Mouse (Mus musculus): ENCODE results near the gene Toporsl. TPM values are rescaled to one million over a fixed set of nuclear protein-coding genes. Genes with fewer than 3 reads are reported as not detected.

The Toporsl gene
- polyA plus RNA-seq, 1 experiment from 2014 or later, result not detected

DNA sequence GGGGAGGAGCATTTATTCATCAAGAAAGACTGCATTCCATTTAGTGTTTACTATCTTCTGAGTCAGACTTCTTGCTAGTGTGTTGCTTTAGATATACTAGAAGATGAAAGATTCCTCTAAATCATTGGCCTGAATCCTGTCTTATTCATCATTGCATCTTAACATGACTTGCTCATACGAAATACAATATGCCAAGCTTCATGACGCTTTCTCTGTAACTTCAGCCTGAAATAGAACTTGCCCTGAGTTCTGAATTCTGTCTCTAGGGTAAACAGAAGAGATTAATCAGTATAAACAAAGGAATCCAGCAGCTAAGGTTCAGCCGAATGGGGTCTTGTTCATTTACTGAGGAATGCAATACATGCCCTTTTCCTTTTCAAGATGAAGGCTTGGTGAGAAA, 10.8 kb downstream of the Toporsl start:
- Histone ChIP-seq H3K4me1 (ENCODE audit: control insufficient read depth, insufficient read depth, low read length) (no peaks in the 10 kb centered on the region), H3K27ac (replicated peaks; ENCODE audit: low read depth, low read length) (no peak overlapping the region), H3K4me3 (ENCODE audit: low read depth, low read length) (no peak overlapping the region), H3K36me3 (replicated peaks; ENCODE audit: control insufficient read depth, insufficient read depth, low read depth, low read length) (no peaks in the 10 kb centered on the region), H3K4me2 (ENCODE audit: low read depth, low read length) (no peak overlapping the region), H3K27me3 (ENCODE audit: control insufficient read depth, insufficient read depth, low read length) (no peaks in the 10 kb centered on the region), H3K9me3 (replicated peaks; ENCODE audit: control insufficient read depth, low read length) (no peaks in the 10 kb centered on the region), H3K9ac (replicated peaks; ENCODE audit: low read length) (no peak overlapping the region)
- no peak for ATAC-seq (replicated peaks; ENCODE audit: insufficient number of reproducible peaks, low FRiP score, low TSS enrichment, low read depth)
- no peak for DNase-seq (ENCODE audit: low spot score)
- WGBS, result 48% methylated on average over 3 of the region's 3 CpGs

DNA sequence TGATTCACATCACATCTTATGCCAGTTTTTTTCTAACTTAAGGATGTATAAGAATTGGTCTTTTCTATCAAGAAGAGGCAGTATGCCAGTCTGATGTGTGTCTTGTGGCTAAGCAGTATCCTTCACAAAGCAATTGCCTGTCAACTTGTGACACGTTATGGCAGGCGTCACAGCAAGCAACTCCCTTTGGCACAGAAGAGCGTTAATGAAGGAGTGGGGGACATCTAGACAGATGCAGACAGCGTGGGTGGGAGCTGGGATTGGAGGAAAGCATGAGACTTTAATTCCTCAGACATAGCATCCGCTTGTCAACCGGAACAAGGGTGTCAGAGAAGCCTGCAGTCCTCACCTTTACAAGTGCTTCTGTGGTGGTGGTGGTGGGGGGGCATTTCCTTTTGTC, 38.9 kb downstream of the Toporsl start:
- no peak overlapping the region for H3K4me3 ChIP-seq (ENCODE audit: low read depth, low read length)
- ATAC-seq (replicated peaks; ENCODE audit: insufficient number of reproducible peaks, low FRiP score, low TSS enrichment, low read depth) (no peak), DNase-seq (ENCODE audit: low spot score) (no peak)
- H3K27me3 ChIP-seq (ENCODE audit: control insufficient read depth, insufficient read depth, low read length), result no peaks in the 10 kb centered on the region
- no peak overlapping the region for H3K4me2 ChIP-seq (ENCODE audit: low read depth, low read length)
- H3K27ac ChIP-seq (replicated peaks; ENCODE audit: low read depth, low read length), result no peak overlapping the region
- no peaks in the 10 kb centered on the region for H3K9me3 ChIP-seq (replicated peaks; ENCODE audit: control insufficient read depth, low read length)
- H3K4me1 ChIP-seq (ENCODE audit: control insufficient read depth, insufficient read depth, low read length), result no peaks in the 10 kb centered on the region
- 82% methylated on average over 6 of the region's 6 CpGs for WGBS
- no peaks in the 10 kb centered on the region for H3K36me3 ChIP-seq (replicated peaks; ENCODE audit: control insufficient read depth, insufficient read depth, low read depth, low read length)
- no peak overlapping the region for H3K9ac ChIP-seq (replicated peaks; ENCODE audit: low read length)

DNA sequence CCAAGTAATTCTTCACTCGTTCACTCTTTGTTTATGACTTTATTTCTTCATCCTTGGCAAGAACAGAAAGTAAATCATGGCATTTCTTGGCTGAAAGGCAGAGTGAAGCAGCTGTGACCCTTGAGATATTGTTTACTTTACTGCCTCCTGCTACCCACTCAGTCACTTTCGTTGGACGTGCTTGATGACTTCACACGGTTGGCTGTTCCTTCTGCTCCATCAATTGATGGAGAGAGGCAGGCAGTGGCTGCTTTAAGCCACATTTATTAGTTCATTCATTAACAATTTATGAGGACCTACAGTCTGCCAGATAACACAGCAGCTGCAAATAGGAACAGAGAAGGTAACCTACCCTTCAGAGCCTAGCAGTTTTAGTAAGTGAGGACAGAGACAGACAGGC, 51.7 kb downstream of the Toporsl start:
- 80% methylated on average over 4 of the region's 4 CpGs for WGBS
- H3K27ac ChIP-seq (replicated peaks; ENCODE audit: low read depth, low read length), result no peak overlapping the region
- DNase-seq (ENCODE audit: low spot score) (no peak), ATAC-seq (replicated peaks; ENCODE audit: insufficient number of reproducible peaks, low FRiP score, low TSS enrichment, low read depth) (no peak)
- no peaks in the 10 kb centered on the region for H3K9me3 ChIP-seq (replicated peaks; ENCODE audit: control insufficient read depth, low read length)
- H3K4me2 ChIP-seq (ENCODE audit: low read depth, low read length), result no peak overlapping the region
- no peaks in the 10 kb centered on the region for H3K4me1 ChIP-seq (ENCODE audit: control insufficient read depth, insufficient read depth, low read length)
- H3K36me3 ChIP-seq (replicated peaks; ENCODE audit: control insufficient read depth, insufficient read depth, low read depth, low read length), result no peaks in the 10 kb centered on the region
- no peak overlapping the region for H3K9ac ChIP-seq (replicated peaks; ENCODE audit: low read length)
- no peaks in the 10 kb centered on the region for H3K27me3 ChIP-seq (ENCODE audit: control insufficient read depth, insufficient read depth, low read length)
- H3K4me3 ChIP-seq (ENCODE audit: low read depth, low read length), result no peak overlapping the region

DNA sequence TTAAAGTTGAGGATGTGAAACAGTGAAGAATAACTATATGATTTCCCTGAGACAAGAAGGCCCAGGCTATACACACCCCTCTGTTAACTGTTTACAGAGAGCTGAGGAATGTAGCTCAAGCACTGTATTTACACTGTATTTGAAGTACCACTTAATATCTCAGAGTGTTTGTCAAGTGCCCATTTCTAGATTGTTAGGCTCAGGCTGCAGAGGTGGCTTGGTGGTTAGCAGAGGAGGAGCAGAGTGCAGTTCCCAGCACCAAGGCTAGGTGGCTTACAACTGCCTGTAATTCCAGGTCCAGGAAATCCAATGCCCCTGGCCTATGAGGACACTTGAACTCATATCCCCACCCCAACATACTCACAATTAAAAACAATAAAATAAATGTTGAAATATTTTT, 63.6 kb downstream of the Toporsl start:
- H3K4me3 ChIP-seq (ENCODE audit: low read depth, low read length), result no peak overlapping the region

DNA sequence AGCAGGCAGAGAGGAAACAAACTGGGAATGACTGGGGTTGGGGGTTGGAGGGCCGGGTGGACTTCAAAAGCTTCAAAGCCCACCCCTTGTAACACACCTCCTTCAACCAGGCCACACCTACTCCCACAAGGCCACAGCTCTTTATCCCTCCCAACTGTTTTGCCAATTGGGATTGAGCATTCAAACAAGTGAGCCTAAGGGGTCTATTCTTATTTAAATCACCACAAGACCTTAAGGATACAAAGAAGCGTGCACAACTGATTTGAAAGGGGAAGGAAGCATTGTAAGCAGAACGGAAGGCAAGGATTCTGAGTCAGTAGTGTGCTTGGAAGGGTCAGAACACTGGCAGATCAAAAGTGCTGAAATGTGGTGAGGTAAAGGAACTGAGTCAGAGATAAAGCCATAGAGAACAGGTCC, 64.6 kb downstream of the Toporsl start:
- no peak overlapping the region for H3K4me2 ChIP-seq (ENCODE audit: low read depth, low read length)

More for the DNA sequence above, 63.6 kb downstream of the Toporsl start:
- Histone ChIP-seq H3K27me3 (ENCODE audit: control insufficient read depth, insufficient read depth, low read length) (no peaks in the 10 kb centered on the region), H3K36me3 (replicated peaks; ENCODE audit: control insufficient read depth, insufficient read depth, low read depth, low read length) (no peaks in the 10 kb centered on the region), H3K4me2 (ENCODE audit: low read depth, low read length) (no peak overlapping the region), H3K9me3 (replicated peaks; ENCODE audit: control insufficient read depth, low read length) (no peaks in the 10 kb centered on the region), H3K9ac (replicated peaks; ENCODE audit: low read length) (no peak overlapping the region), H3K4me1 (ENCODE audit: control insufficient read depth, insufficient read depth, low read length) (no peaks in the 10 kb centered on the region), H3K27ac (replicated peaks; ENCODE audit: low read depth, low read length) (no peak overlapping the region)
- DNase-seq (ENCODE audit: low spot score) (no peak), ATAC-seq (replicated peaks; ENCODE audit: insufficient number of reproducible peaks, low FRiP score, low TSS enrichment, low read depth) (no peak)

DNA sequence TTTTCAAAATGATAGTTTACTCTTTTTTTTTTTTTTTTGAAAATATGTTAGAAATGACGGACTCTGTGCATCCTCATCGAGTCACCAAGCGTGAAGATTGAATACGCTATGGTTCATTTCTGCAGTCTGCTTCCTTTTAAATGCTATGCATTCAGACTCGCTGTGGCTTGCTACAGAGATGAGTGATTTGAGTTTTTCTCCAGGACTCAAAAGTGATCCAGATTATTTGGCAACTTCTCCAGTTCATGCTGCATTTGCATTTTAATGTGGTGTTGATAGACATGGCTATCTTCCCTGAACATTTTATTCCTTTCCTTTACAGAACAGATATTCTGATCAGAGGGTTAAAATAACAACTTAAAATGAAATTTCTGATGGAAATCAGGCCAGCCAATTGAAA, 65.2 kb downstream of the Toporsl start:
- DNase-seq (ENCODE audit: low spot score), result no peak
- Histone ChIP-seq H3K4me3 (ENCODE audit: low read depth, low read length) (no peak overlapping the region), H3K4me2 (ENCODE audit: low read depth, low read length) (no peak overlapping the region), H3K4me1 (ENCODE audit: control insufficient read depth, insufficient read depth, low read length) (no peaks in the 10 kb centered on the region), H3K36me3 (replicated peaks; ENCODE audit: control insufficient read depth, insufficient read depth, low read depth, low read length) (no peaks in the 10 kb centered on the region), H3K9ac (replicated peaks; ENCODE audit: low read length) (no peak overlapping the region), H3K9me3 (replicated peaks; ENCODE audit: control insufficient read depth, low read length) (no peaks in the 10 kb centered on the region), H3K27me3 (ENCODE audit: control insufficient read depth, insufficient read depth, low read length) (no peaks in the 10 kb centered on the region), H3K27ac (replicated peaks; ENCODE audit: low read depth, low read length) (no peak overlapping the region)
- ATAC-seq (replicated peaks; ENCODE audit: insufficient number of reproducible peaks, low FRiP score, low TSS enrichment, low read depth), result no peak
- WGBS, result 81% methylated on average over 5 of the region's 5 CpGs

More for the DNA sequence above, 64.6 kb downstream of the Toporsl start:
- Histone ChIP-seq H3K9ac (replicated peaks; ENCODE audit: low read length) (no peak overlapping the region), H3K27me3 (ENCODE audit: control insufficient read depth, insufficient read depth, low read length) (no peaks in the 10 kb centered on the region), H3K27ac (replicated peaks; ENCODE audit: low read depth, low read length) (no peak overlapping the region), H3K9me3 (replicated peaks; ENCODE audit: control insufficient read depth, low read length) (no peaks in the 10 kb centered on the region), H3K4me3 (ENCODE audit: low read depth, low read length) (no peak overlapping the region), H3K36me3 (replicated peaks; ENCODE audit: control insufficient read depth, insufficient read depth, low read depth, low read length) (no peaks in the 10 kb centered on the region), H3K4me1 (ENCODE audit: control insufficient read depth, insufficient read depth, low read length) (no peaks in the 10 kb centered on the region)
- DNase-seq (ENCODE audit: low spot score) (no peak), ATAC-seq (replicated peaks; ENCODE audit: insufficient number of reproducible peaks, low FRiP score, low TSS enrichment, low read depth) (peak; percentile 79)
- 27% methylated on average over 3 of the region's 3 CpGs for WGBS

Other genes with a start within 250 kb of the Toporsl start
- gene Smc2, start 157.0 kb upstream of the Toporsl start, polyA plus RNA-seq (2014; fragmentation: Nextera tagmentation; extraction: Ambion mirVana), result 229 and 260 TPM in 2 replicates
- not detected in 2 replicates for gene Vma21-ps, start 99.0 kb upstream of the Toporsl start, polyA plus RNA-seq (2014; fragmentation: Nextera tagmentation; extraction: Ambion mirVana)
- gene Olfr275, start 218.3 kb downstream of the Toporsl start, polyA plus RNA-seq (2014; fragmentation: Nextera tagmentation; extraction: Ambion mirVana), result not detected in 2 replicates

All from embryonic facial prominence, embryonic 11.5 days (tissue).